8 mouse cellular contexts compared by ENCODE assay signal in the genomic region with DNA sequence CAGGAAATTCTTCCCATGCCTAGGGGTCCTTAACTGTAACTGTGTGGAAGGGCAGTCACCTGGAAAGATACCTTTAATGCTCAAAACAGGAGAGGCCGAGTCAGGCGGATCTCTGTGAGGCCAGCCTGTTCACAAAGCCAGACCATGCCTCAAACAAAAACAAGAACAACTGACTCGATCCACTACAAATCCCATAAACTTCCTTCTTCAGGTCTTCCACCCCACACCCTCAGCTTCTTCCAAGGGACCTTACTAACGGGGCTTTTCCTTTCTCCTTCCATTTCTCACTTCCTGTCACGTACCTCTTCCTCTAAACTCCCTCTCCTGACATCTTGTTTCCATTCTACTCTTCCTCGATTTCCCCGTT. TPM values are rescaled to one million over a fixed set of nuclear protein-coding genes. Genes with fewer than 3 reads are reported as not detected.
A peak's percentile ranks its signal among the peaks of the same experiment; 100 is the strongest.
DNase-seq lines count a peak whose midpoint lies in the region; ATAC-seq and TF ChIP-seq lines count a peak whose summit lies in the region.

No protein-coding gene starts in this region.

- DNase-seq in heart, adult 8-10 months (ENCODE audit: low spot score), result no peak
- no peak for DNase-seq in ES-E14 (ENCODE audit: low read depth, low spot score)
- no peak for DNase-seq in liver, postnatal 0 days
- no peak for DNase-seq in layer of hippocampus, adult 9-11 months
- no peak for DNase-seq in thymus, postnatal 36 days

- H3K27me3 ChIP-seq in heart, embryonic 12.5 days (replicated peaks), result no peaks in the 10 kb centered on the region
- H3K27me3 ChIP-seq in forebrain, embryonic 16.5 days (replicated peaks; ENCODE audit: control insufficient read depth, insufficient read depth, low read length), result no peaks in the 10 kb centered on the region
- no peaks in the 10 kb centered on the region for H3K27me3 ChIP-seq in liver, postnatal 0 days (ENCODE audit: insufficient read depth, low read length)

- H3K4me3 ChIP-seq in heart, embryonic 12.5 days, result peak overlapping the region; percentile 78
- H3K4me3 ChIP-seq in ES-E14 (ENCODE audit: insufficient read depth in 1 of 2, low read depth in 1 of 2, low read length in 2 of 2, poor library complexity in 1 of 2, severe bottlenecking in 1 of 2), result peak overlapping the region; percentile 59 to 85
- H3K4me3 ChIP-seq in forebrain, embryonic 16.5 days (replicated peaks; ENCODE audit: low read length), result peak overlapping the region; percentile 82
- H3K4me3 ChIP-seq in liver, postnatal 0 days (ENCODE audit: low read depth, low read length), result peak overlapping the region; percentile 99

- in situ Hi-C loops in ES-E14 (cut with MboI; ENCODE audit: low sequenced_read_pairs in 2 of 2, unreplicated experiment in 2 of 2), result no loop called here

- peaks cover 21% of the 10 kb centered on the region for H3K36me3 ChIP-seq in heart, embryonic 12.5 days
- peaks cover 20% of the 10 kb centered on the region for H3K36me3 ChIP-seq in ES-E14 (ENCODE audit: control insufficient read depth, insufficient read depth, low read length, poor library complexity, severe bottlenecking)
- peaks cover 13% of the 10 kb centered on the region for H3K36me3 ChIP-seq in forebrain, embryonic 16.5 days (ENCODE audit: control insufficient read depth, insufficient read depth)
- H3K36me3 ChIP-seq in liver, postnatal 0 days (replicated peaks; ENCODE audit: insufficient read depth, low read length), result peaks cover 20% of the 10 kb centered on the region

- no peaks in the 10 kb centered on the region for H3K9me3 ChIP-seq in heart, embryonic 12.5 days (replicated peaks)
- H3K9me3 ChIP-seq in ES-E14 (ENCODE audit: control insufficient read depth, insufficient read depth, low read depth, low read length), result no peaks in the 10 kb centered on the region
- no peaks in the 10 kb centered on the region for H3K9me3 ChIP-seq in forebrain, embryonic 16.5 days (ENCODE audit: control insufficient read depth, low read length)
- no peaks in the 10 kb centered on the region for H3K9me3 ChIP-seq in liver, postnatal 0 days (ENCODE audit: low read length)

- H3K9ac ChIP-seq in heart, embryonic 12.5 days, result peak overlapping the region; percentile 73
- H3K9ac ChIP-seq in ES-E14 (ENCODE audit: insufficient read depth, low read depth, low read length, poor library complexity, severe bottlenecking), result peak overlapping the region; percentile 80
- H3K9ac ChIP-seq in forebrain, embryonic 16.5 days (replicated peaks; ENCODE audit: low read depth, low read length), result peak overlapping the region; percentile 68
- H3K9ac ChIP-seq in liver, postnatal 0 days (replicated peaks), result peak overlapping the region; percentile 73

- WGBS in heart, embryonic 12.5 days, result 17% methylated on average over 7 of the region's 7 CpGs
- 16% methylated on average over 7 of the region's 7 CpGs for WGBS in forebrain, embryonic 16.5 days
- 15% methylated on average over 7 of the region's 7 CpGs for WGBS in liver, postnatal 0 days (ENCODE audit: insufficient replicate concordance)

- ATAC-seq in heart, embryonic 12.5 days (ENCODE audit: insufficient number of reproducible peaks, low FRiP score), result no peak
- no peak for ATAC-seq in forebrain, embryonic 16.5 days
- no peak for ATAC-seq in liver, postnatal 0 days
- no peak for ATAC-seq in inflammation-experienced regulatory T-cells, adult 6 months

- H3K4me1 ChIP-seq in heart, embryonic 12.5 days (replicated peaks), result peaks cover 42% of the 10 kb centered on the region
- H3K4me1 ChIP-seq in ES-E14 (ENCODE audit: control insufficient read depth in 2 of 2, insufficient read depth in 2 of 2, low read length in 2 of 2, poor library complexity in 1 of 2), result peaks cover 6 to 34% of the 10 kb centered on the region in 2 experiments; a peak in 3 of 4 replicates
- H3K4me1 ChIP-seq in forebrain, embryonic 16.5 days (replicated peaks; ENCODE audit: control insufficient read depth, insufficient read depth, low read length), result peaks cover 38% of the 10 kb centered on the region
- peaks cover 53% of the 10 kb centered on the region for H3K4me1 ChIP-seq in liver, postnatal 0 days (ENCODE audit: insufficient read depth)

- H3K4me2 ChIP-seq in heart, embryonic 12.5 days, result peak overlapping the region; percentile 80
- peak overlapping the region; percentile 91 for H3K4me2 ChIP-seq in forebrain, embryonic 16.5 days (ENCODE audit: low read length)
- H3K4me2 ChIP-seq in liver, postnatal 0 days (ENCODE audit: low read depth, low read length), result peak overlapping the region; percentile 77

- peak overlapping the region; percentile 95 for H3K27ac ChIP-seq in heart, embryonic 12.5 days (ENCODE audit: poor library complexity, severe bottlenecking)
- H3K27ac ChIP-seq in ES-E14 (ENCODE audit: insufficient read depth, low read depth, low read length, poor library complexity, severe bottlenecking), result peak overlapping the region; percentile 59; the same call in 1 of the 2 replicates
- peak overlapping the region; percentile 95 for H3K27ac ChIP-seq in forebrain, embryonic 16.5 days (ENCODE audit: low read length)
- H3K27ac ChIP-seq in liver, postnatal 0 days (ENCODE audit: low read depth), result peak overlapping the region; percentile 97

- TF ChIP-seq CTCF in liver, postnatal 0 days (IDR thresholded peaks at IDR 0.05; ENCODE audit: low read depth), result no peak

- no peak for TF ChIP-seq EP300 in liver, postnatal 0 days (IDR thresholded peaks at IDR 0.05; ENCODE audit: low read depth)

TF ChIP-seq in ES-E14, 5 proteins besides CTCF, POLR2A, EP300 and RAD21:
- TF ChIP-seq ZNF384 (IDR thresholded peaks at IDR 0.05; ENCODE audit: low read depth, low read length) (no peak), MAFK (IDR thresholded peaks at IDR 0.05; ENCODE audit: insufficient read depth, low read depth, low read length) (no peak), HCFC1 (IDR thresholded peaks at IDR 0.05; ENCODE audit: borderline replicate concordance, insufficient read depth, low read length) (no peak), CHD2 (IDR thresholded peaks at IDR 0.05; ENCODE audit: low read depth, low read length) (no peak), ZC3H11A (IDR thresholded peaks at IDR 0.05; ENCODE audit: borderline replicate concordance, low read depth, low read length) (no peak)

RNA-seq across cellular contexts. Expression of gene Zfp574, which starts 3.9 kb away (rescaled TPM):
- polyA plus RNA-seq in heart, embryonic 12.5 days (2016; fragmentation: Nextera tagmentation; extraction: Ambion mirVana), result 24.4 and 24.5 TPM in 2 replicates
- total RNA-seq in heart, adult 8-10 months (2022), result 10 to 100 TPM in 1 of 4 experiments, 1 to 10 TPM in 3; 7.9 to 10.0 (median 9.0) TPM
- 15.1 and 18.9 TPM in 2 replicates for total RNA-seq in ES-E14 (2012; rRNA removed)
- polyA plus RNA-seq in forebrain, embryonic 16.5 days (2015; fragmentation: Nextera tagmentation; extraction: Ambion mirVana), result 36.6 and 38.4 TPM in 2 replicates
- 9.4 and 10.8 TPM in 2 replicates for polyA plus RNA-seq in liver, postnatal 0 days (2015; fragmentation: Nextera tagmentation; extraction: Ambion mirVana)
- 10 to 100 TPM in 2 of 3 experiments, 1 to 10 TPM in 1; 8.9 to 11.3 (median 11.3) TPM for polyA plus RNA-seq in inflammation-experienced regulatory T-cells, adult 6 months (2017; shearing (Covaris generic))

RNA-seq across cellular contexts. Expression of gene Grik5, which starts 4.1 kb away (rescaled TPM):
- polyA plus RNA-seq in heart, embryonic 12.5 days (2016; fragmentation: Nextera tagmentation; extraction: Ambion mirVana), result 7.7 and 7.9 TPM in 2 replicates
- total RNA-seq in heart, adult 8-10 months (2022), result 1 to 10 TPM; 3.7 to 4.5 (median 3.8) TPM
- 10.0 and 10.7 TPM in 2 replicates for total RNA-seq in ES-E14 (2012; rRNA removed)
- 10.4 and 16.9 TPM in 2 replicates for polyA plus RNA-seq in forebrain, embryonic 16.5 days (2015; fragmentation: Nextera tagmentation; extraction: Ambion mirVana)
- polyA plus RNA-seq in liver, postnatal 0 days (2015; fragmentation: Nextera tagmentation; extraction: Ambion mirVana), result 0.69 and 0.76 TPM in 2 replicates
- 1 to 10 TPM; 3.1 to 4.9 (median 3.2) TPM for polyA plus RNA-seq in inflammation-experienced regulatory T-cells, adult 6 months (2017; shearing (Covaris generic))
